Mouse (Mus musculus) urinary bladder, postnatal 4 days (tissue): ENCODE results near the gene Hspg2.

ENCODE experiments used
- DNase-seq, 2 experiments: peaks; one replicate each; pipeline ENCODE4 v3.0.0; 2021 to 2022; ENCODE audit warnings: low spot score in 2 of 2

Hspg2 gene

DNA sequence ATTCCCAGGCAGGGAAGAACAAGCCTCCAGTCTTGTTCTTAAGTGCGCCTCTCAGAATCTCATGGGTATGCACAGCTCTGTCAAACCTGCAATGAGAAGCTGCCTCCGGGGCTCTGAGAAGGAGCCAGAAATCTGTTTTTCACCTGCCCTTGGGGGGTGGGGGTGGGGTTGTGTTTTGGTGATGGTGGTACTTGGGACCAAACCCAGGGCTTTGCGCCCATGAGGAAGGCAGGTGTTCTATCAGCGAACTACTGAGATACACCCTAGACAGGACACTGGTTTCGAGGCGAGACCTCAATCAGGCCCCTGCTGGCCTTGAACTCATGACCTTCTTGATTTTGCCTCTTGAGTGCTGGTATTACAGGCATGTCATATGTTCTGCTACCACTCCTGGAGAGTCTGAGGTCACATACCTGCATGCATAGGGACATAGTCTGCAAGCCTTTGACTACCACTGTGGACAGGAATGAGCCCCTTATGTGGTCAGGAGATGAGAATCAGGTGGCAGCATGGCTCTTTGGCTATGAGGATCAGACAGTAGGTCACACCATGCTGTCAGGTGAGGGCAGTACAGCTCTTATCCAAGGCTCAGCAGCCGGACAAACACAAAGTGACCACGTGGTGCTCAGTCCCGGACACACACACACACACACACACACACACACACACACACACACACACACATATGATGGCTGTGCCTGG is 30.5 kb downstream of the Hspg2 start:
- no peak for DNase-seq

DNA sequence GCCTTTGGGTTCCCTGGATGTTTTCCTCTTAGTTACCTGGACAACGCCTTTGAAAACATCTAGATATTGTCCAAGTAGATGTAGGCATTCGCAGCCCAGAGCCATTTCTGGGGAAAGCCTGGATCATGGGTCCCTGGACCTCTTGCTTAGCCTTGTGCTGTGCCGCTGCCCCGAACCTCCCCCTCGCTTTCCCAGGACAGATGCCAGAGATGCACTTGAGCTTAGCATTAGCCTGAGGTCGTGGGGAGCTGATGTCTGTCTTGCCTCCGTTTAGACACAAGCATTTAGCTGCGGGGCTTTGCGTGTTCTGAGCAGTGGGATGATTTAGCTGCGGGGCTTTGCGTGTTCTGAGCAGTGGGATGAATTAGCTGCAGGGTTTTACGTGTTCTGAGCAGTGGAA is 31.6 kb downstream of the Hspg2 start:
- DNase-seq = no peak

DNA sequence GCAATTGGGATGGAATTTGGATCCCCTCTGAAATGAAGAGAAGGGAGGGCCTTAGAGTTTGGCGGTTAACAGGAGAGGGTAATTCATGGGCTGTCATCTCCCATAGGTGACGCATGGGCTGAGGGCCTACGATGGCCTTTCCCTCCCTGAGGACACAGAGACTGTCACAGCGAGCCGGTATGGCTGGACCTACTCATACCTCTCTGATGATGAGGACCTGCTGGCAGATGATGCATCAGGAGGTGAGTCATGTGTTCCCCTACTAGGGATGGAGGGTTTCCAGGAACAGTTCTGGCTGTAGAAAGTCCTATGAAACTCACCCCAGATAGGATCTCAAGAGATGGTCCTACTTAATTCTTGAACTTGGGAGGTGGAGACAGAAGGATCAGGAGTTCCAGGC is 32.4 kb downstream of the Hspg2 start:
- DNase-seq = no peak

DNA sequence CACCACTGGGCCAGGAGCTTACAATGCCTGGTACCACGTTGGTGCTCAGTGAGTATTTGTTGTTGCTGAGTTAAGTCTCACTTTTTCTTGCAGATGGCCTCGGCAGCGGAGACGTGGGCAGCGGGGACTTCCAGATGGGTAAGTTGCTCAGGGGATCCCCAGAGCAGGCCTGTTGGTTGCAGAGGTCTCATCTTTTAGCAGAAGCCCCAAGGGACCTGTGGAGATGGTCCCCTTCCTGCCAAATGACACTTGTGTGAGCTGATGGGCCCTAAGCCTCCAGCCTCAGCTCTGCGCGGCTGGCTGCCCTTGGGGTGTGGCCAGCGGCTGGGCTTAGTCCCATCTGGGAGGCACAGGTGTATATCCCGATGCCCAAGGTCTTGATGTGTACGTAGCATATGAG is 33.6 kb downstream of the Hspg2 start:
- no peak for DNase-seq

- DNase-seq = peak in 1 of 2 experiments; percentile 49
Observed at GRCm38 (mm10) chr4:137502801-137503200, 34.2 kb downstream of the Hspg2 start.

GRCm38 (mm10) chr4:137503509-137503971 is 35.0 kb downstream of the Hspg2 start:
- no peak for DNase-seq

GRCm38 (mm10) chr4:137506629-137507028 is 38.1 kb downstream of the Hspg2 start:
- DNase-seq = no peak

DNA sequence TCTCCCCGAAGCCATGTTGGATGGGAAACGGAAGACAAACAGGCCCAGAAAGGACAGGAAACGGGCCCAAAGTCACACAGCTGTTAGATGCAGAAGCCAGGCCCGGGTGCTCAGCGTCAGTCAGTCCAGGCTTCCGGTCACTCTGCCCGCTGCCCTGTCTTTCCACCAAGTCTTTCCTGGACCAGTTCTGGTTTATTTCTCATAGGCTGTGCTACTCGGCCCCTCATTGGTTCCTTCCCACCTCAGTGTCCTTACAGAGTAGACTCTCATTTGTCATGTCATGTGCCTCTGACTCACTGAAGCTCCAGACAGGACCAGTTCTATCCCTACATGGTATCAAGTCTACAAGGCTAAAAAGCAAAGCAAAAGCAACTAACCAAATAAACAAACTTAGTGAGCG is 41.0 kb downstream of the Hspg2 start:
- no peak for DNase-seq

- DNase-seq = no peak
Observed at GRCm38 (mm10) chr4:137510021-137510696, 41.6 kb downstream of the Hspg2 start.

DNA sequence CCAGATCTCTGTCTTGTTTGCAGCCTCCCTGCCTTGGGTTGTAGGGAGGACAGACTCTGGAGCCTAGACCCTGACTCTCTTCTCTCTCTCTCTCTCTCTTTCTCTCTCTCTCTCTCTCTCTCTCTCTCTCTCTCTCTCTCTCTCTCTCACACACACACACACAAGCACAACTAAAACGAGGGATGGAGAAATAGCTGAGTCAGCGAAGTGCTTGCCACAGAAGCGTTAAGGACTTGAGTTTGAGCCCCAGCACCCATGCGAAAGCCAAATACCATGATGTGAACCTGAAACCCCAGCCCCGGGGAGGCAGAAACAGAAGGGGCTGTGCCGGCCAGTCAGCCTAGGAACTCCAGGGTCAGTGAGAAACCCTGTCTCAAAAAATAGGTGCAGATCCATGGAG is 44.3 kb downstream of the Hspg2 start:
- DNase-seq = no peak

DNA sequence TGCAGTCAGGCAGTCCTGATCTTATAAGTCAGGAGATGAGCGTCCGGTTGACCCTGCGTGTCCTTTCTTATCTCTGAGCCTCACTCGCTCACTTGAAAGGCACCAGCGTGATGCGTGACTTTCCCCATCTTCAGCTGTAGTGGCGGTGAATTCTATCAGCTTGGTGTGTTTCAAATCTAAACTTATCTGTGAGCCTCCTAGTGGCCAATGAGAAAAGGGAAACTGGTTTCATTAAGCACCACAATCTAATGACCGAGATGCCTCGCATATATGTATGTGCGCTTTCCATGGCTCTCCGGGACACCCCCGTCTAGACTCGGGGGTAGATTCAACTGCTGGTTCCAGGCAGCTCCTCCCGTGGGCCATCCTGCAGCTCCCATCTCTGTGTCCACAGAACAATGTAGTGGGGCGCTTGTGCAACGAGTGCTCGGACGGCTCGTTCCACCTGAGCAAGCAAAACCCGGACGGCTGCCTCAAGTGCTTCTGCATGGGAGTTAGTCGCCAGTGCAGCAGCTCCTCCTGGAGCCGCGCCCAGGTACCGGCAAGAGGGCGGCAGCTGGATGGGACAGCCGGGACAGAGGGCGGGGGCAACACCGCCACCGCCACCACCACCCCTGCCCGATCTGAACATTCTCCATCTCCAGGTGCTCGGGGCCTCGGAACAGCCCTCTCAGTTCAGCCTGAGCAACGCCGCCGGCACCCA is 49.6 kb downstream of the Hspg2 start:
- DNase-seq = no peak

DNA sequence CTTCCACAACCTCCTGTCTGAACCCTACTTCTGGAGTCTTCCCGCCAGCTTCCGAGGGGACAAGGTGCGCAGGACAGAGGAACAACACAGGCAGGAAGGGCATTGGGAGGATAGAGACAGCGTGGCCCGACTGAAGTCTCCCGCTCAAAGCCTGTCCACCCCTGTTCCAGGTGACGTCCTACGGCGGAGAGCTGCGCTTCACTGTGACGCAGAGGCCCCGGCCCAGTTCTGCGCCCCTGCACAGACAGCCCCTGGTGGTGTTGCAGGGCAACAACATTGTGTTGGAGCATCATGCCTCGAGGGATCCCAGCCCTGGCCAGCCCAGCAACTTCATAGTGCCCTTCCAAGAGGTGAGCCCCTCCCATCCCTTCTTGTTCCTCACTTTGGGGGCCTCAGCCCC is 50.2 kb downstream of the Hspg2 start:
- DNase-seq = no peak

GRCm38 (mm10) chr4:137520346-137520745 is 51.8 kb downstream of the Hspg2 start:
- DNase-seq = no peak

DNA sequence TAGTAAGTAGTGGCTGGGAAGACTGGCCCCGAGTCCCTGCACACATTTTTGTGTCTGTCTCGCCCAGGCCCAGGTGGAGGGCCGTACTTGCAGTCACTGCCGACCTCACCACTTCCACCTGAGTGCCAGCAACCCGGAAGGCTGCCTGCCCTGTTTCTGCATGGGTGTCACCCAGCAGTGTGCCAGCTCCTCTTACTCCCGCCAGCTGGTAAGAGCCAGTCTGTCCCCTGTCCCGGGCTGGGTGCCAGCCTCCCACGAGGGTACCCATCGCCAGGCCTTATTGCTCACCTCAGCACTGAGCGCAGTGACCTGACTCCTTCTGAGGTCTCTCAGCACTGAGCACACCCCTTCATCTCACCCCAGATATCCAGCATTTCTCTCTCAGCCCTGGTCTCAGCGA is 53.4 kb downstream of the Hspg2 start:
- no peak for DNase-seq

DNA sequence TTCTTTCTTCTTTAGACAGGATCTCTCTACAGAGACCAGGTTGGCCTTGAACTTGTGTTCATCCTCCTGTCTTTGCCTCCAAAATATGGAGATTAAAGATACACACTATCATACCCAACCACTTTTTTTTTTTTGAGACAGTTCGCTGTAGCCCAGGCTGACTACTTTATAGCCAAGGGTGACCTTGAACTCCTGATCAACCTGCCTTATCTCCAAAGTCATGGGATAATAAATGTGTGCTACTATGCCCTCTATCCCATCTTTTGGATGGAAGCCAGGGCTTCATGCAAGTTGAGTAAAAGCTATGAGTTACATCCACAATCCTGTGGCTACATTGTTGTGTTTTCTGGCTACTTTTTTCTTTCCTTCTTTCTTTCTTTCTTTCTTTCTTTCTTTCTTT is 56.9 kb downstream of the Hspg2 start:
- DNase-seq = no peak

DNA sequence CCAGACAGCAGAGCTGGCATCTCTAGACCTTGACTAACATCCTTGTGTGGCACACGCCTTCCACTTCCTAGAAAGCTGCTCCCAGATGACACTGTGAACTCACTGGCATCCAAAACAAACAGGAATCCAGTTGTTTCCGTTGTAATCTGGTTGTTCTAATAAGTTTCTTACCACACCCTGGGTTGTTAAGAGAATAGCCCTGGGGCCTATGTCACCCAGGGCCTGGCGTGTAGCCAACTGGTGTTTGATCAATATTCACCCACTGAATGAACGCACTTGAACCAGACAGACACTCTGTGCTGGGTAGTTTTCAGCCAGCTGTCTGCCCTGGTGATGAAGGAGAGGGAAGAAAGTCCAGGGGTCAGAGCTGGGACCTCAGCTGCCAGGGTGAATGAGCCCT is 58.8 kb downstream of the Hspg2 start:
- DNase-seq = no peak

DNA sequence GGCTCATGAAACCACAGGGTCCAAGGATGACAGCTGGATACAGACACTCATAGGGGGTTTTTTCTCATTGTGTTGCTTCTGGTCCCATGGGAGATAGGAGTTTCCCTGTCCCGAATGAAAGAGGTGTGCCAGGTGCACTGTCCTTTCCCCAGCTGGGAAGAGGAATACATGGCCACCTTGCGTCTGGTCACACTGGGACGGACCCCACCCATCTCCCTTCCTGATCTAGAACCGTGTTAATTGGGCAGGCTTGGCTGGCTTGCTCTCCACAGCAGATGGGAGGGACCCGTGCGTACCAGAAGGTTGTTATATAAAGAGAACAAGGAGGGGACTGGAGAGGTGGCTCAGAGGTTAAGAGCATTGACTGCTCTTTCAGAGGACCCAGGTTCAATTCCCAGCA is 59.3 kb downstream of the Hspg2 start:
- no peak for DNase-seq

DNA sequence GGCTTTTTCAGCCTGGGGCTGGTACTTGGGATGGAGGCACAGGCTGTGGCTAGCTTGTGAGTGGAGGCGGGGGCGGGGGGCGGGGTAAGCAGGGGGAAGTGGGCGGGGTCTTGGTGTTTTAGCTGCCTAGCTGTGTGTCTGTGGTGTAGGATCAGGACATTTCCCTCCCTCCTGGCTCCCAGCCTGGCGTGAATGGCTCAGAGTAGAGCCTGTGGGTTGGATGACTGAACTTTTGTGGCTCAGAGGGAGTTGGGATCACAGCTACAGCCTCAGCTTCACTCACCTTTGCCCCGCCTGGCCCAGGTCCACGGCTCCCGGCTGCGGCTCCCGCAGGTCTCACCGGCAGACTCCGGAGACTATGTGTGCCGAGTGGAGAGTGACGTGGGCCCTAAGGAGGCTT is 71.8 kb downstream of the Hspg2 start:
- no peak for DNase-seq

DNA sequence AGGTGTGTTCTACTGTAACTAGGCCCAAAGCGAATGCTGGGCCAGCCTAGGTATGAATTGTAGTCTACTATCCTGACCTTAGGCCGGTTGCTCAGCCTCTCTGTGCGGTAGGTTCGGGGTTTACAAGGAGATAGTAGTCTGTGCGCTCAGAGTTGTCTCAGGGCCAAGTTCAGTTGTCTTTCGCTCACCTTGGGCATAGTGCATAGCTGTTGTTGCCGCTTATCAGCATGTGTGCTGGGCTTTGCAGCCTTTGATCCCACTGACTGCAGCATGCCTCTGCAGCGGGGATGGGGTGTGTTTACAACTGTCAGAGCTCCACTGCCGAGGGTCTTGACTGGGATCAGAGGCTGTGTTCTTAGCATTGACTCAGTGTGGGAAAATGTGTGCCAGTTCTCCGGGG is 74.4 kb downstream of the Hspg2 start:
- DNase-seq = no peak

- no peak for DNase-seq
Observed at GRCm38 (mm10) chr4:137545568-137545967, 77.0 kb downstream of the Hspg2 start.

- DNase-seq = no peak
Observed at GRCm38 (mm10) chr4:137546003-137546525, 77.5 kb downstream of the Hspg2 start.

DNA sequence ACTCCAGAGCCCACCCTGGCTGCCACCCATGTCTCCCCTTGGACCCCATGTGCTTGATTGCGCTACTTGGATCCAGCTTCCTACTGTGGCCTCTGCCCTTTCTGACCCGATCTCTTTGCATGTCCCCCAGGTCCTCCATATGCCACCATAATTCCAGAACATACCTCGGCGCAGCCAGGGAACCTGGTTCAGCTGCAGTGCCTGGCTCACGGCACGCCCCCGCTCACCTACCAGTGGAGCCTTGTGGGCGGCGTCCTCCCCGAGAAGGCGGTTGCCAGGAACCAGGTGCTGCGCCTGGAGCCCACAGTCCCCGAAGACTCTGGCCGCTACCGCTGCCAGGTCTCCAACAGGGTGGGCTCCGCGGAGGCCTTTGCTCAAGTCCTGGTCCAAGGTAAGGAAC is 84.9 kb downstream of the Hspg2 start:
- DNase-seq = no peak
